Mouse (Mus musculus) lung, postnatal 36 days (tissue): Measurements from ENCODE around the gene Hnrnpa1.
"Not testable (repeated sequence)": the region's sequence is repeated elsewhere in the genome, so short reads cannot be mapped to it uniquely, and the experiment has no call there.

Experiments used
- DNase-seq: peaks from one replicate; pipeline ENCODE4 v3.0.0; 2022; ENCODE audit warnings: mixed read lengths

The Hnrnpa1 gene

DNA sequence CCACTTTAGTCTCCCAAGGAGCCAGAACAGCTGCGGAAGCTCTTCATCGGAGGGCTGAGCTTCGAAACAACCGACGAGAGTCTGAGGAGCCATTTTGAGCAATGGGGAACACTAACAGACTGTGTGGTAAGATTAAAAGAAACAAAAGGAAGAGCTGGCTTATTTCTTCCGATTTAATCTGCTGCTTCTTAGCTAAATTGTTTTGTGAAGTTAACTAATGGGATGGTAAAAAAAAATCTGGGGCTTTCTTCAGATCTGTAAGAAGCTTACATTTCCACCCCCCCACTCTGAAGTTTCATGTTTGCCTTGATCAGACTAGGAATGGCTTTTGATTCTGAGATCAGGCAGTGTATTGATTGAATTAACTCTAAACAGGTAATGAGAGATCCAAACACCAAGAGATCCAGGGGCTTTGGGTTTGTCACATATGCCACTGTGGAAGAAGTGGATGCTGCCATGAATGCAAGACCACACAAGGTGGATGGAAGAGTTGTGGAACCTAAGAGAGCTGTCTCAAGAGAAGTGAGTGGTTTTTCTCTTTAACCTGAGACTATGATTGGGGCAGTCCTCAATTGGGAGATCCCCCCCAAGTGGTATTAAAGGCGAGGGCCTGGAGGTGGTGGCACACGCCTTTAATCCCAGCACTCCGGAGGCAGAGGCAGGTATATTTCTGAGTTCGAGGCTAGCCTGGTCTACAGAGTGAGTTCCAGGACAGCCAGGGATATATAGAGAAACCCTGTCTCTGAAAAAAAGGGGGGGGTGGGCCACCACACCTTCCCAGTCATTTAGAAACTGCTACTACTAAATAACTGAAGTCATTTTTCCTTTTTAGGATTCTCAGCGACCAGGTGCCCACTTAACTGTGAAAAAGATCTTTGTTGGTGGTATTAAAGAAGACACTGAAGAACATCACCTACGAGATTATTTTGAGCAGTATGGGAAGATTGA is 1.1 kb downstream of the Hnrnpa1 start:
- DNase-seq: not testable (repeated sequence)

DNA sequence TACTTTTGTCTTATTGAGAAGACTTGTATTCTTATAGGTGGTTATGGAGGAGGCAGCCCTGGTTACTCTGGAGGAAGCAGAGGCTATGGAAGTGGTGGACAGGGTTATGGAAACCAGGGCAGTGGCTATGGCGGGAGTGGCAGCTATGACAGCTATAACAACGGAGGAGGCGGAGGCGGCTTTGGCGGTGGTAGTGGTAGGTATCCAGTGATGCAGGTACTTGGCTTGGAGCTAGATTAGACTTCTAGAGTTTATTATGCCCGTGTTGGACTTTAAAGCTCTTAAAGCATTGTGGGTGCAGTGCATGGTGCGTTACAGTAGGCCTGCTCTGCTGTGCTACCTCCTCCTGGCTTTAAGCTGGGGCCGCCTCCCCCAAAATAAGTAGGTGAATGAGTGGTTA is 2.7 kb downstream of the Hnrnpa1 start:
- no peak for DNase-seq

DNA sequence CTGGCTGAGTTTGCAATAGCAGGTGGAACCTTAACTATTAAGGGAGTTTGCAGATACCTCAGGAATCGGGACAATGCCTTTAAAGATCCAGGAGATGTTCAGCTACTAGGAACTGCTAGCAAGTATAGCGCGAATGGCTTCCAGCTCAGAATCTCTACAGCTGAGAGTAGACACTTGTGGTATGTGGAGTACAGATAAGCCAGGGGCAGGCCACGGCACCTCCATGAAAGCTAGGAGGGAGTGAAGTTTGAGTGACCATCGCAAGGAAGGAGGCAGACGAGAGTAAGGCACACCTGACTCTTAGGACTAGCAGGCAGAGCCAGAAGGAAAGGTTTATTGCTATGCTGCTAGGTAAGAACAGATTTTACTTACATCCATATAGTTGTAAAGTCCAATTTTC is 5.4 kb downstream of the Hnrnpa1 start:
- no peak for DNase-seq

DNA sequence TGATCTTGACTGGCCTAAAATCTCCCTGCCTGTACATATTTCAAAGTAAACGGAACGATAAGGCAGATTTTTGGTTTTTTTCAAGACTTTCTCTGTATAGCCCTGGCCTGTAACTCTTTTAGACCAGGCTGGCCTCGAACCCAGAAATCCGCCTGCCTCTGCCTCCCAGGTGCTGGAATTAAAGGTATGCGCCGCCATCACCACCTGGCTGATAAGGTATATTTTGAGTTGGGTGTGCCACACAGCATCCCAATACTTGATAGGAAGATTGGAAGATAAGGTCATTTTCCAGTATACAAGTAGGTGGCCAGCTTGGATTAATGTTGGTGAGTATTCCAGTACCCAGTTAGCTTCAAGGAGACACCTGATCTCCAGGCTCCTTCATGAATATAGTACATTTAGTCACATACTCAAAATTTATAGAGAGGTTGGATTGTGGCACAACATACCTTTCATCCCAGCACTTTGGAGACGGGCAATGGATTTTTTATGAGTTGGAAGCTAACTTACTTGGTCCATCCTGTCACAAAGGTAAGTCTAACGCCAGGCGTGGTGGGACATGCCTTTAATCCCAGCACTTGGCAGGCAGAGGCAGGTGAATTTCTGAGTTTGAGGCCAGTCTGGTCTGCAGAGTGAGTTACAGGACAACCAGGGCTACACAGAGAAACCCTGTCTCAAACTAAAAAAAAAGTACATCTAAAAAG is 7.0 kb downstream of the Hnrnpa1 start:
- no peak for DNase-seq

DNA sequence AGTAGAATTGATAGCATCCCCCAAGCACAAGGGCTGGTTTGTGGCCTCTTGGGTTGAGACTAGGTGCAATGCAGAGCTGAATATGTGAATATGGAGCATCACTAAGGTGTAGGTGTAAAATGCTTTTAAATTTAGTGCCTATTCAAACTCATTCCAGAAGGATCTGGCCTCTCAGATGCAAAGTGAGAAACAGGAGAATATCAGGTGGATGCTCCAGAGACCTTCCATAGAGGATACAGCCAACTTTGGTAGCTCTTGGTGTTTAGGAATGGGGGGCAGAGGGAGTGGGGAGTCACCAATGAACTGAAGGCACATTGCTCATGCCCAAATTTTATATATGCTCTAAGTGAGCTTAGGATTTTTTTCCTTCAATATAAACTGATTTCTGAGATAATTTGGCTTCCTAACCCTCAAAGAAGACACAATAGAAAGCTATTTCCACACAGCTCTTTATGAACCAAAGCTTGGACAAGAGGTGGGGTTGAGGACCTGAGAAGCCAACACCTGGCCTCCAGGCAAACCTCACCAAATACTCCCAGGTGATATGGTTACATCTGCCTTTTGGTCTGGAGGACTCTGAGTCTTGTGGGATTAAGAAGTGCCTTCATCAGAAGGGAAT is 7.7 kb downstream of the Hnrnpa1 start:
- no peak for DNase-seq

DNA sequence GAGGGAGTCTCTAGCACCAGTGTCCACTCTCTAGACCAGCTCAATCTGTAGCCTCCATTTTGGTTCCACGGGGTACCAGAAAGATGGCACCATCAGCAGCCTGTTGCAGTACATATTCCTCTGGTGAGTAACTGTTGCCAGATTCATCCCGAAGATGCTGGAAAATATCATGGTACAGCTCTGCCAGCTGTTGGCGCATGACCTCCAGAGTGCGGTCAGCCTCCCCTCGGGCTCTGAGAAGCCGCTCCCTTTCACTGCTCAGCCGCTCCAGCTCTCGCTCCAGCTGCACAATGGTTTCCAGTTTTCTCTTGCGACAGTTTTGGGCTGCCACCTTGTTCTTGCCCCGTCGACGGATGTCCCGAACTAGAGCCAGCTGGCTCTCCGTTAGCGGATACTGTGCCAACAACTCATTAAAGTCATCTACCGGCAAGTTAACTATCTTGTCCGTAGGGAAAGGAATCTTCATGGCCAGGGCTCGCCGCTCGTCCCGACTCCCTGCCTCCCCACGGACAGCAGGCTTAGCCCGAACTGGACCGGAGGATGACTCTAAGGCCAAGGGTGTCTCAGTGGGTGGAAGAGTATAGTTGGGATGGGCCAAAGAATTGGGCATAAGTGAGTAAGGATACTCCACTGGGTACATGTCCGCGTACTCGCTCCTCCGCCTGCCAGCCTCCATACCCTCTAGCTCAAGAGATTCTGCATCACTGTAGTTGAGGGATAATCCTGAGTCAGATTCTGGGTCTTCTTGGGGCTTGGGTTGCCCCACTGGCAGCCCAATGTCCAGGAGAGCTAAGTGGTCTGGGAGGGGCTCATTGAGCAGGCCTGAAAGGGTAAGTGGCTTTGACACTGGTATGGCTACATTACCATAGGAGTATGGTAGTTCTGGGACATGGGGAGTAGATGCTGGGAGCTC is 8.4 kb downstream of the Hnrnpa1 start:
- DNase-seq: no peak

DNA sequence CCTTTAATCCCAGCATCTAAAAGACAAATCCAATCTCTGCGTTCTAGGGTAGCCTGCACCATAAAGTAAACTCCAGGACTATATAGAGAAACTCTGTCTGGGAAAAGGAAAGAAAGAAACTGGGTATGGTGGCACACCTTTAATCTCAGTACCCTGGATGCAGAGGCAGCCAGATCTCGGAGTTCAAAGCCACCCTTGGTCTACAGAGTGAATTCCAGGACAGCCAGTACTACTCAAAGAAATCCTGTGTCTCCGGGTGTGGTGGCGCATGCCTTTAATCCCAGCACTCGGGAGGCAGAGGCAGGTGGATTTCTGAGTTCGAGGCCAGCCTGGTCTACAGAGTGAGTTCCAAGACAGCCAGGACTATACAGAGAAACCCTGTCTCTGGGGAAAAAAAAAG is 9.3 kb downstream of the Hnrnpa1 start:
- not testable (repeated sequence) for DNase-seq

DNA sequence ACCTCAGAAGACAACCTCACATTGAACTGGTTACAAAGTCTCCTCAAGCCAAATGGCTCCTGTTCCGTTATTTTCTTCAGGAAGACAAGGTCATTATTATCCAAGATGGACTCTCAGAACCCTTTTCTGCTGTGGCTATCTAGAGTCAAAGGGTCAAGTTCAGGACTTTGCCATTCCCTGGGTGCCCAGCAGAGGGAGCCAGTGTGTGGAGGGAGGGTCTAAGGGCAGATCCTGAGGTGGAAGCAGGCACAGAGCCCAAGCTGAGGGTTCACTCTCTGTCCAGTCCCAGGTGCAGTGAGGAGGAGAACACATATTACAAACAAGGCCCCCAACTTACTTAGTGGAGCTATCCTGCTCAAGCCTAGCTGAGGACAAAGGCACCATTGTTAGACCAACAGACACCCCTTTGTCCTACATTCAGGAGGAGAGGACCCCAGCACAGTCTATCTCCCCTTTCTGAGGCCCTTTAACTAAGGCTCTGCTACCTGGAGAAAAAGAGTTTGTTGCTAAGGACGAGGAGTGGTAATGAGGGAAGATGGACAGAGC is 10.0 kb downstream of the Hnrnpa1 start:
- peak; percentile 80 for DNase-seq

DNA sequence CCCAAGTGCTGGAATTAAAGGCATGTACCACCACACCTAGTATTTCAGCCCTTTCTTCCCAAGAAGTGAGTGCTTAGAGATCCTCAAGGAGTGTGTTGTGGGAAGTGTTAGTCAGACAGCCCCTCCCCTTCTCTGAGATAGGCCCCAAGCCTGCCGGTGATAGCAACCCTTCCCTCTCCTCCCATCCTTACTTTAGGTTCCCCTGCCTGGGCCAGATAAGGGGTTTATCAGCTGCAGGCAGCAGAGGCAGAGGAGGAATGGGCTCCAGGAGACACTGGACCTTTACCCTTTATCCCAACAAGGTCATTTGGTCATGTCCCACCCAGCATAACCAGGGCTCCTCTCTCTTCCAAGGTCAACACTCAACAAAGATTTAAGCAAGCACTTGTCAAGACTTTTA is 11.4 kb downstream of the Hnrnpa1 start:
- no peak for DNase-seq

DNA sequence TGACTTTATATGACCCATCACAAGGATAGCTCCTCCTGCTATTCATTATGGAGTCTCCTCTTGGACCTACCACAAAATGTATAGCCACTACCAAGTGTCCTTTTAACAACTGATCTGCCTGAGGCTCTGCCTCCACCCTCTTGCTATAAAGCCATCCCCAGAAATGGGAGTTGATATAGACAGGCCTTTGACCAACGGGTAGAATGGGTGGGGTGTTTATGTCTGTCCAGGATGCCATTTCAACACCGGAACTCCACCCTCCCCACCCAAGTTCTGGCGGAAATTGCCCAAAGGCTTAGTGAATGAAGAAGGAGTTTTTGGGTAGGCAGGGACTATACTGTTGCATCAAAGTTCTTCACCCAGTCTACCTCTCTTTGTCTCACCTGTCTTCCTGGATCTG is 12.4 kb downstream of the Hnrnpa1 start:
- DNase-seq: peak; percentile 69

DNA sequence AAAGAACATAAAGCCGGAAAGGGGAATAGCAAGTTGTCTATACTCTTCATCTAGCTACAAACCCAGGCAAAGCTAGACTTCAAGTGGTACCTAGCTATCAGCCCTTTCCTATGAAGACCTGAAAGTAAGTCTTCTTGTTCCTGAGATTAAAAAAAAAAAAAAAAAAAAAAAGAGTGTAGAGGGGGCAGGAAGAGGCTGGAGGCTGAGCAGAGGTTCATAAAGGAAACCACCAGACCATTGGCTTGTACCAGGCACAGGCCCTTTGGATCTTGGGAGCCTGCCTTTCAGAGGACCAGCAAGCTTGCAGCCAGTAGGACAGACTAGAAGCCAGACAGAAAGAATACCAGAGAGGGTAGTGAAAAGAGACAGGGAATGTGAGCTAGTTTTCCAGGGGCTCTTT is 13.1 kb downstream of the Hnrnpa1 start:
- DNase-seq: no peak

DNA sequence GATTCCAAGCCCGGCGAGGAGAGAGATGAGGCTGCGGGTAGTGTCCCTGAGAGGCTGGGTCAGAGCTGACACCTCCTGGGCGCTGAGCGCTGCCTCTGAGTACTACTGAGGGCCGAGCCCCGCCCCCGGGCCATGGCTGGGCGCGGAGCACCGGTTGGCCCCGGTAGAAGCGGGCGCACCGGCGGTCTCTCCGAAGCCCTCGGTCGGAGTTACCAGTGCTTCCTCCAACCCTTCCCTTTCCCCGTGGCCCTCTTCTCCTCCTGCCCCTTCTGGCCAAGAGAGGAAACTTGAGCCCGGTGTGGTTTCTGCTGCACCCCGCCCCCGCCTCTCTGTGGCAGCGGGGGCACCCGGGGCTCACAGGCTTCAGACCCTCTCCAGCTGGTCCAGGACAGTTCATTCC is 14.9 kb downstream of the Hnrnpa1 start:
- DNase-seq: peak; percentile 50

DNA sequence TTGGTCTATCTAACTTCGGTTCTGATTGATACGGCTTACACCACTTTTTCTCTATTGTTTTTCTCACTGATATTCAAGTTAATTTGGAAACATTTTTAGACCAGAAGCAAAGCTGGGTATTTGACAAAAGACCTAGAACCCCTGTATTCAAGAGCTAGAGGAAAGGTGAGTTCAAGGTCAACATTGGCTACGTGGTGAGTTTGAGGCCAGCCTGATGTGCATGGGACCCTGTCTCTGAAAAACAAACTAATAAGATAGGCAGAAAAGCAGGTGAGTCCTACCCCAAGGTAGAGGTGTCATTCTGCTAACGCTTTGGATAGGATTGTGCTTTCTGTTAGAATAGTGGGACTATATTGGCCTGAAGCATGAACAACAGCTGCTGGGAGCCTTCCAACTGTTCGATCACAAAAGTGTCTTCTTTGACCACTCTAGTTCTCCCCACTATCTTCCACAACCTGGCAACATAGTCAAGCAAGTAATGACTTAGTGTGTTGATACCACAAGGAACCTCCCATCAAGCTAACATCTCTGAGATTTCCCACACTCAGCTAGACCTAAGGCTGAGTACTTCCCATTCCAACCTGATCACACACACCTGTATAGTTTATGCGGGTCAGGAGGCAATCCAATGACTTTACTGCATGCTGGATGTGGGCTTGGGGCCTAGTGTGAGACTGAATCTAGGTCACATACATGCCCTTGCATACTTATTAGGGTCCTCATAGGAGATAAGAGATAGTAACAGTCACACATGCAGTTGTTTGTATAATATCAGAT is 16.2 kb downstream of the Hnrnpa1 start:
- DNase-seq: no peak

DNA sequence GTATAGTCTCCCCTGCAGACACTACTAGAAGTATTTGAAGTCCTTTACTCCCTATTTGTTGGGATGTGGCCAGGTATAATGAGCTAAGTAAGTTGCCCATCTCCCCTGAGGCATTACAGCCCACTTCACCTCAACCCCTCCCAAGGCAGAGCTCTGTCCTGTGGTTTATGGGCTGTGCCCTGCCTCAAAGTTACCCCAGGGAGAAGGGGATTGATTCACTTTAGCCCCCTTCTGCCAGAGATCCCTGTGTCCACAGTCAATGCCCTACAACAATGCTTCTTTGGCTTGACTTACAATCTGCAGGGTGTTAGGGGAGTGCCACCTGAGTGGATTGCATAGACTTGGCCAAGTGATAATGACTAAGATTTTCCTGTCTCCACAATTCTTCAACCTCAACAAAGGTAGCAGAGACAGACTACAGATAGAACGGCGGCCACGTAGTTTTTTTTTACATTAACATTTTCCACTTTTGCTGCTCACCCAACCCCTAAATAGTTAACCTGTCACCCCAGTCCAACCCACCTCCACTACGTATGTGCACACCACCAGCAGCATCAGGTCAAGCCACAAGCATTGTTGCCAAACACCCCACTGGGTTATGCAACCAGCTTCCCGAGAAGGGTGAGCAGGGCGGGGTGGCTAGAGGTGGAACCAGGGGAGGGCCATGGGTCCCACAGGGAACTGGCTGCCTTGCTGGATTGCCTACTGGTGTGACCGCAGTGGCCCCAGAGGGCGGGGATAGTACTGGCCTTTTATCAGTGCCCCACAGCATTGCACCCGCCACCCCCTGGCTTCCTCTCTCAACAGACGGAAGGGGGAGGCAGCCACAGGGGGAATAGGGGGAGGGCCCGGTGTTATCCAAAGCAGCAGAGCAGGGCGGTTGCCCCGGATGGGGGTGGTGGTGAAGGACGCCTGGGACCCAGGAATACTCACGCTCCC is 17.8 kb downstream of the Hnrnpa1 start, which contains the start of gene Nfe2:
TSS of gene Nfe2 (minus strand) at position 614 of the 939 bp plus-strand sequence.
- DNase-seq: peak; percentile 96

DNA sequence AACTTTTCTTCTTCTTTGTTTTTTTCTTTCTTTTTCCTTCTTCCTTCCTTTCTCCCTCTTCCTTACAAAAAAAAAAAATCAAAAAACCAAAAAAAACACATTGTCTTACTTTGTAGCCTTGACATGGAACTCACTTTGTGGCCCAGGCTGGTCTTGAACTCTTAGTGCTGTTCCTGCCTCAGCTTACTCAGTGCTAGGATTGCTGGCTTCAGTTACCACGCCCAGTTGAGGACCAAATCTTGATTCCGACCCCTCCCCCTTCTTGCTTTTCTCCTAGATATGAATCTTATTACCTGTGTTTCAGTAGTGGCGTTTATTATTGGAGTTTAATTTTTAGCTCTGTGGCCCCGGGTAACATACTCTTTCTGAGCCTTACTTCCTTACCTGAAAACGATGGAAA is 18.9 kb downstream of the Hnrnpa1 start:
- no peak for DNase-seq

DNA sequence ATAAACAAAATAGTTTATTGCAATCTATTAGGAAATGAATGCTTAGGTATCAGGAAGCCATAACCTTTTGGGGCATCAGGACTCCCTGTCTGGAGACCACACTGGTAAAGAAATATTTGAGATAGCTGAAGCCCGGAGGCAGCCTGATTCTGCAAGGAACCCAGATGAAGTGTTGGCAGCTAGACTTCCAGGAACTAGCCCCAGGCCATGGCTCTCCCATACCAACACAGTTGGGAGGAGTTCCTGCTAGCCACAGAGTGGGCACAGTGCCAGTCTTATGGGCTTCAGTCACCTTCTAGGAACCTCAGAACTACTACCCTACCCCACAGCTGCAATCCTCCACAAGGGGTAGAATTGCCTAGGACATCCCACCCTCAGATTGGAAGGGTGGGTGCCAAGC is 19.8 kb downstream of the Hnrnpa1 start:
- peak; percentile 56 for DNase-seq

DNA sequence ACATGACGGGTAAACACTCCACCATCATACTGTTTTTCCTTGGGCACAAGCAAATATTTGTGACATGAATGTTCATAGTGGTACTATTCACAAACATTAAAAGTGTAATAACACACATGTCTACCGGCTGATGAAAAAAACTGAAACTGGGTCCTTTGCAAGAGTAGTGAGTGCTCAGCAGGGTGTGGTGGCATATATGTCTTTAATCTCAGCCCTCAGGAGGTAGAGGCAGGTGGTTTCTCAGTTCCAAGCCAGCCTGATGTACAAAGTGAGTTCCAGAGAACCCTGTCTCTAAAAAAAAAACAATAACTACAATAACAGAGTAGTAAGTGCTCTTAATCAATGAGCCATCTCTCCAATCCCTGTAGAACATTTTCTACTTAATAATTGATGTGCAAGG is 24.6 kb downstream of the Hnrnpa1 start:
- DNase-seq: no peak

DNA sequence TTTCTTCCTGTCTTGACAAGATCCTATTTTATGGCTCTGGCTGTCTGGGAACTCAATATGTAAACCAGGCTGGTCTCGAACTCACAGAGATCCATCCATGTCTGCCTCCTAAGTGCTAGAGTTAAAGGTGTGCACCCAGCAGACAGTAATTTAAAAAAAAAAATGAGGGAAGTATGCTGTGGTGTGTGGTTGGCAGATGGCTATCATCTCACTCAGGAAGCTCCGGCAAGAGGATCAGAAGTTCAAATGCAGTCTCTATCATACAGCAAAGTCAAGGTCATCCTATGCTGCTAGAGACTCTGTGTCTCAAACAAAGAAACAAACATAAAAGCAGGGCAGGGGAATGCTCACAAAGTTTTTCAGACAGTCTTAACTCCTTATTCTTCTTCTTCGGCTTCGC is 28.7 kb downstream of the Hnrnpa1 start:
- DNase-seq: no peak

DNA sequence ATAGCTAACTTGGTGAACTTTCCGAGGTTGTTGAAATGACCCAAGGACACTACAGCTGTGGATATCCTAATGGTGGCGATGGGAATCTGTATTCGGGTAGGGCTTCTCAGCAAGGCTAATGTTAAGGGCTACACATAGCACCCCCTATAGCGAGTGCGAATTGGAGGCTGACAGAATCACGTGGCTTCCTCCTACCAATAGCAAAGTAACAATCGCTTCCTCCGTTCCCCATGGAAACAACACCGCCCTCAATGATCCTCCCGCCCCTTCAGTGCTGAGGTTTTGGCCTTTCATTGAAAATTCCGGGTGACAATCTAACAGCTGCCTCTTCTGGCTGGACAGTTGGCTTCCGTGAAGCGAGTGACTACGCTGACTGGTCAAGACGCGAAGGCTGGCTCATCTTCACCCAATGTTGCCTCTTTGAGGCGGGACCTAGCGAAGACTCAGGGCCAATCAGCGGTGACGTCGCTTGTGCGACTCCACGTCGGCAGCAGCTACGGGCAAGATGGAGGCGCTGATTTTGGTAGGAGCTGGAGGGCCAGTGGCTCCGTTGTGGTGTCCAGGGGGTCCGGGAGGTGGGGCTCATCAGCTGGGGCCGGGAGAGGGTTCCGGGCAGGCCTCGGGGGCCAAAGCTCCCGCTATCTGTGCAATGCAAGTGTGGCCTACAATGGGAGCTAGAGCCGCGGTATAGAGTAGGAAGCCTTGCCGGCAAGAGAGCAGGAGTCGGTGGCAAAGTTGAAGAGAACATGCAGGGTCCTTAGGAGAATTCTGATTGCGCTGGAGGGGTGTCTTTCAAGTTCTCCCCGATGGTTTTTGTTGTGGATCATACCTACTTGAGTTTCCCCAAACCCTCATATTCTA is 32.4 kb downstream of the Hnrnpa1 start, which contains the start of gene Copz1:
TSS of gene Copz1 (plus strand) at position 296 of the 861 bp plus-strand sequence.
- DNase-seq: peak; percentile 99
